Mouse (Mus musculus) CH12.LX (cell line): Measurements from ENCODE around the gene Ralbp1.

ENCODE experiments used
- BHLHE40 ChIP-seq: IDR thresholded peaks from 2 replicates; pipeline ENCODE4 v1.6.1; 2011; ENCODE audit warnings: mild to moderate bottlenecking, low read depth, low read length, improper control_type of control experiment
- CTCF ChIP-seq, 2 experiments: IDR thresholded peaks in 1 of 2; conservative IDR thresholded peaks in 1 of 2; 2 replicates each; pipeline ENCODE4 v1.5.1; 2011 to 2012; ENCODE audit warnings: low read depth in 2 of 2, low read length in 2 of 2, improper control_type of control experiment in 1 of 2, inconsistent platforms in 1 of 2, mild to moderate bottlenecking in 1 of 2, moderate library complexity in 1 of 2
- MAFK ChIP-seq: IDR thresholded peaks from 2 replicates; pipeline ENCODE4 v1.6.1; 2011; ENCODE audit warnings: low read length, improper control_type of control experiment; ENCODE audit not compliant: insufficient replicate concordance
- MXI1 ChIP-seq: IDR thresholded peaks from 2 replicates; pipeline ENCODE4 v1.6.1; 2011; ENCODE audit warnings: mild to moderate bottlenecking, low read depth, low read length, improper control_type of control experiment
- MYC ChIP-seq: IDR thresholded peaks from 2 replicates; pipeline ENCODE4 v1.6.1; 2011; ENCODE audit warnings: low read depth, mild to moderate bottlenecking, improper control_type of control experiment, low read length
- POLR2A ChIP-seq: IDR thresholded peaks from 2 replicates; pipeline ENCODE4 v1.6.1; 2011; ENCODE audit warnings: low read depth, mild to moderate bottlenecking, improper control_type of control experiment, low read length
- TCF12 ChIP-seq: IDR thresholded peaks from 2 replicates; pipeline ENCODE4 v1.6.1; 2014; ENCODE audit warnings: low read depth, mild to moderate bottlenecking, inconsistent platforms, low read length, improper control_type of control experiment
- ZC3H11A ChIP-seq: IDR thresholded peaks from 2 replicates; pipeline ENCODE4 v1.6.1; 2012; ENCODE audit warnings: low read depth, mild to moderate bottlenecking, inconsistent platforms, low read length, improper control_type of control experiment
- ZKSCAN1 ChIP-seq: IDR thresholded peaks from 2 replicates; pipeline ENCODE4 v1.6.1; 2012; ENCODE audit warnings: low read depth, inconsistent platforms, low read length, improper control_type of control experiment, borderline replicate concordance
- ZNF384 ChIP-seq: IDR thresholded peaks from 2 replicates; pipeline ENCODE4 v1.6.1; 2012; ENCODE audit warnings: low read depth, low read length, improper control_type of control experiment, inconsistent platforms

DNA sequence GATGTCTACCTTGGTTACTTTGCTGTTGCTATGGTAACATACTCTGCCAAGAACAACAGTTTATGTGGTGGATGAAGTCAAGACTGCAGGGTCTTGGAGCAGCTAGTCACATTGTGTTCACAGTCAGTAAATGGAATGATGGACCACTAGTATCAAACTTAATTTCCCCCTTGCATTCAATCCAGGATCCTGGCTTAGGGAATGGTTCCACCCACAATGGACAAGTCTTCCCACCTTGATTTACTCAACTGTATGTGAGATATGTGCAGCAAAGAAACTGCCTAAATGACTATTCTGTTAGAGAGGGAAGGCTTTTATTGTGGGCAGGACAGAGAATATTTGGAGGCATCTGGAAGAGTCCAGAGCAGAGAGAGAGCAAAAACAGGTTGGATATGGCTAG lies 22.7 kb upstream of the Ralbp1 start:
- TF ChIP-seq ZKSCAN1 (no peak), CTCF (conservative IDR thresholded peaks at IDR 0.05 in 1 of 2, IDR thresholded peaks at IDR 0.05 in 1 of 2; ENCODE audit: low read depth in 2 of 2, low read length in 2 of 2) (no peak), MXI1 (no peak), MYC (no peak), BHLHE40 (no peak), POLR2A (no peak), ZNF384 (no peak), TCF12 (no peak), ZC3H11A (no peak), MAFK (no peak)
